Mouse (Mus musculus) neural tube, embryonic 10.5 days (tissue): ENCODE data around the gene Meis1.

Experiments used
- DNase-seq: peaks from one replicate; pipeline ENCODE4 v3.0.0-alpha.2; 2017; ENCODE audit warnings: low spot score; ENCODE audit errors: extremely low spot score

Meis1 gene

GRCm38 (mm10) chr11:18990244-18990677 is 28.5 kb downstream of the Meis1 start:
- no peak for DNase-seq

GRCm38 (mm10) chr11:18989669-18990243 is 29.0 kb downstream of the Meis1 start:
- DNase-seq = no peak

DNA sequence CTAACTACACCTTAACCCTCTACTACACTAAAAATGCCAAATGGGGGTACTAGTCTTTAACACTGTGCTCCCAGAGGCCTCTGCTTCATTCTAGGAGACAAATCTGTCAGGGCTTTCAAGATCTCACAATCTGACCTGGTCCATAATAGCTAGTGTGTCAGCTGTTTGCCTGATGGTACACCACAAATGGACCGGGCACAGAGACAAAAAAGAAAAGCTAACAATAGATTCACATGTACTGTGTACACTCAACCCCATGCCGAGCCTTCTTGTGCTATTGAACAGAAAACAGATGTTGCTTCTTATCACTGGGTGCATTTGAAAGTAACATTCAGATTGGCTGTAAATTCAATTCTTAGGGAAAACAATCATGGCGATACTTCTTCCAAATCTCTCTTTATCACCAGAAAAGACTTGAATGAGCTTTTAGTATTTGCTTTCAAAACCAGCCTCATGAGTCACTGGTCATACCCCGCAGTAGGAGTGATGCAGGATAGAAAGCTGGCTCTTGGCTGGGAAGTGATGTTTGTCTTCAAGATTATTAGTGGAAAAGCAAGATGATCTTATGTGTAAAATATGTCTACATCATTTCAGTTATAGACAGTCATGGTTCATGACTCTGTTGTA is 30.0 kb downstream of the Meis1 start:
- DNase-seq = no peak

GRCm38 (mm10) chr11:18983813-18984212 is 35.0 kb downstream of the Meis1 start:
- no peak for DNase-seq

- no peak for DNase-seq
Measured at GRCm38 (mm10) chr11:18983294-18983693, 35.5 kb downstream of the Meis1 start.

GRCm38 (mm10) chr11:18982331-18982730 is 36.5 kb downstream of the Meis1 start:
- DNase-seq = no peak

DNA sequence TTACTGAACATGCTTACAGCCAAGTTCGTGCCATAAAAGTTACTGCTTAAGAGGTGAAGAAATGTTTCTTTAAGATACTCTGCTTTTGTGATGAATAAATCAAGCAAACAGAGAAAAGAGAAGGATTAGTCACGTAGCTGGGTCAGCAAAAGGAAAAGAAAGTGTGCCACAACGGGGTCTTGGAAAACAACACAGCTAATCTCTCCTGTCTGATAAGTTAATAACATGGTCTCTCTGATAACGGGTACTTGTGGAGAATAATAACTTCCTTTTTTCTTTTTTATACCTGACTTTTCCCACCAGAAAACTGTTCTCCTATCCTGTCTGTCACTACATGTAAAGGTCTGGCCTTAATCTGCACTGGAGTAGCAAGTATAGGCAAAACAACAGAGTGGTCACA is 37.4 kb downstream of the Meis1 start:
- DNase-seq = no peak

- DNase-seq = no peak
Measured at GRCm38 (mm10) chr11:18980615-18981014, 38.2 kb downstream of the Meis1 start.

DNA sequence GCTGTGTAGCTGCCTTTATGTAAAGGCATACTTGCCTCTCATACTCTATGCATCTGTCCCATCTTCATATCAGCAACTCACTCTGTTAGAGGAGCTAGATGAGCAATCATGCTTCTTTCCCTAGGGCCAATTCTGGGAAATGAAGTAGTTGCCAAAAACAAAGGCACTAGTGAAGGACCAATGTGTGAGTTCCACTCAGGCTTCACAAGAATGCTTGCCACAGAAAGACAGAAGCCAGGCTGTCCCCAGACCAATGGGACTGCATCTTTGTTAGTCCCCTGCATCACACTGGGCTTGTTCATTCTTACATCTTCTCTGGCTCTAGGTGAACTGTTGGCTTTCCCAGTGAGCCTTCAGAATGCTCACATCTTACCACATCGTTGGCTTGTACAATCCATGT is 43.7 kb downstream of the Meis1 start:
- DNase-seq = no peak

GRCm38 (mm10) chr11:18973808-18974207 is 45.0 kb downstream of the Meis1 start:
- no peak for DNase-seq

- DNase-seq = no peak
Measured at GRCm38 (mm10) chr11:18972968-18973367, 45.8 kb downstream of the Meis1 start.

GRCm38 (mm10) chr11:18971551-18971950 is 47.2 kb downstream of the Meis1 start:
- no peak for DNase-seq

DNA sequence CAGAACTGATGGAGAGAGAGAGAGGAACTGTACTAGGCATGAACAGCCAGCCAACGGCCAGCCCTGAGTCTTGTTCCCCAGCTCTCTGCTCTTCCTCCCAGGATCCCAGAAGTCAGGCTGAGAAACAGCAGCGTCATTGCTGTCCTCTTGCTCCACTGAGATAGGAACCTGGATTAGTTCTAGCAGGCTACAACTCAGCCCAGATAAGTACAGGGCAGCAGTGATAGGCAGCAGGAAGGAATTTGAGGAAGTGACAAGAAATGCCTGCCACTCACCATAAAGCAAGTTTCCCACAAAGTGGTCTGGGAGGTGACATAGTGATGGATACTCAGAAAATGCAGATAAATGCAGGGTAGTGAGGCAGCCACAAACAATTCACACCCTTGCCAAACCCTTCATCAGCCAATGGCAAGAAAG is 48.9 kb downstream of the Meis1 start:
- no peak for DNase-seq

- no peak for DNase-seq
Measured at GRCm38 (mm10) chr11:18964418-18964817, 54.4 kb downstream of the Meis1 start.

DNA sequence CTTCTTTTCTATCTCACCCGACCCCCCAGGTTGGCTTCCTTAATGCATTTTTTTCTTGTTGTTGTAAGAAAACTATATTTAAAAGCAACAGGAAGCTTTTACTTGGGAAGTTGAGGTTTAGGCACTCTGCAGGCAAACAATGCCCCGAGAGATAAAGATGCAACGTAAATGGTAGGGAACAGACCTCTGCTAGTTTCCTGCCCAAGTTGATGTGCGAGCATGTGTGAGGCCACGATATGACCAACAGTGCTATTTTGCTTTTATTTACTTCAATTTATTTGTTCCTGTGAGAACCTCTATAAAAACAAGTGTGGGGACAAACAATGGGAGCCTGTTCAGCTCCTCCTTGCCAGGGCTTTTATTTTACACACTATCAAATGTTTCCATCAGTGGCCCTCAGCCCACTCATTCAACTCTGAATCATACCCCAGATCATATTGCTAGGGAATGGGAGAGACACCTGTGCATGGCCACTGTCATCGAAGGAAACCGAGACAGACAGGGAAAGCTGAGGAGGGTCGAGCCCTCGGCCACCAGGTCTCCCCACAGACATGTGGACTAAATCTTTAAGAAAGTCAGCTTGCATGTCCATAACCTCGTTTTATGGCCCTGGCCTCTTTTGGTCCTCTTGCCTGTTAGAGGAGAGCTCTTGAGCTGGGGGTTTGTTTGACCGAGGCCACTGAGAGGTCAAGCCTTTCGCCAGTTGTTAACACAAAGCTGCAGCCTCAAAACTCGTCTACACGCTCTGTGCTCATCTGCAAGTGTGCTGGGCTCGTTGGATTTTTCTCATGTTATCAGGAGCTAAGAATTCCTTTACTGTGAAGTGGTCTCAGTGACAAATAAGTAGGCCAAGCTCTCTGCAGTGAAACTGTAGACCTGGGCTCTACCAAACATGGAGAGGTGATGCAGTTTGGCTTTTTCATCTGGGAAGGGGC is 55.3 kb downstream of the Meis1 start:
- DNase-seq = no peak

DNA sequence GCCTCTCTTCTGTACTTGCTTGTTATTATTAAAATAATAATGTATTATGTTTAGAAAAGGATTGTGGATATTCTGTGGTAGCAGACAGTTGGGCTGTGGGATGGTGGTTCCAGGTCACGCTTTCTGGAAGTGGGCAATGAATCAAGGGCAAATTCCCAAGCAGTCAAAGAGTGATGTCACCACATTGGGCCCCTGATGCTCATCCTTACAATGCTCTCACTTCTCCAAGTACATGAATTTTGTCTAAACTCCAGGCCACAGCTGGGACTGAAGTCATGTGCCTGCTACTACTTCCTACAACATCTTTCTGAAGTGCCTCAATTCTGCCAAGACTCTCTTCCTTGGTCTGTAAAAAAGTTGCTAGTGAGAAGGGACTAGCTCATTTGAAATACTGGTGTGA is 59.3 kb downstream of the Meis1 start:
- DNase-seq = no peak

- no peak for DNase-seq
Measured at GRCm38 (mm10) chr11:18957805-18958770, 60.7 kb downstream of the Meis1 start.

- DNase-seq = no peak
Measured at GRCm38 (mm10) chr11:18957097-18957804, 61.5 kb downstream of the Meis1 start.

GRCm38 (mm10) chr11:18955969-18956368 is 62.8 kb downstream of the Meis1 start:
- DNase-seq = no peak

DNA sequence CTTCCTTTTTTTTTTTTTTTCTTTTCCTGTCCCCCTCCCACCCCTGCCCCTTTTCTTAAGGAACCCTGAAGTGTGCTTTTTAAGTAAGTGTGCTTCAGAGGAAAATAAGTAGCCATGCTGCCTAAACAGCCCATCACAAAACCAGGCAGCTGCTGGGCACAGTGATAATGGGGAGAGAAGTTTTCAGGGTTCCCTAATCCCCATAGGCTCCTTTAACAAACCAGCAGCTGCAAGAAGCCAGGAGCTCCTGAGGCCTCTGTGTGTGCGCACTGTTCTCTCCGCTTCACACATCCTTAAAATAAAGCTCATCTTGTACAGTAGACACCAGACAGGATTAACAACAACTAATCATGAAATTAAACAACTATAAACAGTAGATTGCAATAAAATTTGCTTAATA is 63.9 kb downstream of the Meis1 start:
- DNase-seq = no peak
